Mouse (Mus musculus): ENCODE measurements at regions not wholly inside any gene's neighbourhood (a gene's known extent, or its start where the extent isn't known, plus 50 kb on each side); places are given as distances from the start of the nearest gene placed in this dataset.

DNA sequence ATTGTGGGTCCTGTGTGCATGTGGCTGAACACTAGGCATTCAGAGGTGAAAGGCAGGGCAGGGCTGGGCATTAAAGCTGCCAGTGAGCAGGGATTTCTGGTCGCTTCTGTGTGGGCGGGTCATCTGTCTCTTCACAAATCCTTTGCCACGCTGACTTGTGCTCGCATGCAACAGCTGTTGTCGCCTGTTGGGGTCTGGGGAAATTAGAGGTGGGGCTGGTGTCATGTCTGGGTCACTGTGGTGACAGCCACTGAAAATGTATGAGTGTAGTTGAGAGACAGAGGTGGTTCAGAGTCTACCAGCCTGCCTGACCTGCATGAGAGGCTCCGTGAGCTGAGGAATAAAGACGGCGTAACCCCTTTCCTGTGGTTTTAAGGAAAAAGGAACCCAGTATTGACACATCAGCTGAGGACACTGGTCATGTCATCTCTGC, 226.8 kb downstream of the Mex3b start:
- no peak for DNase-seq (ENCODE audit: low read depth, low spot score)
- Histone ChIP-seq H3K36me3 (ENCODE audit: control insufficient read depth in 1 of 2, insufficient read depth in 2 of 2, low read length in 2 of 2) (no peaks in the 10 kb centered on the region), H3K27me3 (ENCODE audit: control insufficient read depth in 1 of 2, insufficient read depth in 2 of 2, low read length in 2 of 2) (peaks cover 0 to 2% of the 10 kb centered on the region in 2 experiments; a peak in 2 of 4 replicates), H3K27ac (ENCODE audit: control insufficient read depth, low read depth, low read length) (no peak overlapping the region), H3K4me1 (ENCODE audit: control insufficient read depth in 1 of 2, insufficient read depth in 2 of 2, low read length in 2 of 2) (no peaks in the 10 kb centered on the region), H3K4me3 (ENCODE audit: control insufficient read depth in 1 of 2, insufficient read depth in 1 of 2, low read depth in 2 of 2, low read length in 2 of 2) (no peak overlapping the region), H3K79me2 (ENCODE audit: control insufficient read depth, insufficient read depth, low read length, poor library complexity) (no peaks in the 10 kb centered on the region), H3K9me3 (replicated peaks; ENCODE audit: insufficient read depth, low read length) (no peaks in the 10 kb centered on the region), H3K9ac (ENCODE audit: control insufficient read depth, low read depth, low read length, poor library complexity, severe bottlenecking) (no peak overlapping the region)
- no peak for TF ChIP-seq CTCF (IDR thresholded peaks at IDR 0.05 in 2 of 3, conservative IDR thresholded peaks at IDR 0.05 in 1 of 3; ENCODE audit: control insufficient read depth in 1 of 3, insufficient read depth in 1 of 3, low read depth in 2 of 3, low read length in 3 of 3, poor library complexity in 1 of 3, severe bottlenecking in 1 of 3)
- TF ChIP-seq USF1 (IDR thresholded peaks at IDR 0.05; ENCODE audit: low read depth, low read length): no peak
- TF ChIP-seq SIN3A (IDR thresholded peaks at IDR 0.05; ENCODE audit: low read length): no peak
- no peak for TF ChIP-seq EP300 (IDR thresholded peaks at IDR 0.05; ENCODE audit: low read depth in 1 of 2, low read length in 2 of 2)
- no peak for TF ChIP-seq TBP (IDR thresholded peaks at IDR 0.05; ENCODE audit: low read depth, low read length)
- no peak for TF ChIP-seq JUND (IDR thresholded peaks at IDR 0.05; ENCODE audit: low read depth, low read length)
- TF ChIP-seq TAL1 (IDR thresholded peaks at IDR 0.05; ENCODE audit: low read length): no peak
- TF ChIP-seq ZMIZ1 (IDR thresholded peaks at IDR 0.05; ENCODE audit: low read depth, low read length): no peak
- TF ChIP-seq RCOR1 (IDR thresholded peaks at IDR 0.05; ENCODE audit: low read depth, low read length): no peak
- no peak for TF ChIP-seq USF2 (IDR thresholded peaks at IDR 0.05; ENCODE audit: borderline replicate concordance in 1 of 2, insufficient read depth in 1 of 2, low read depth in 1 of 2, low read length in 2 of 2)
- TF ChIP-seq NELFE (IDR thresholded peaks at IDR 0.05; ENCODE audit: low read depth, low read length): no peak
- no peak for TF ChIP-seq GATA1 (IDR thresholded peaks at IDR 0.05; ENCODE audit: low read depth, low read length)
- no peak for TF ChIP-seq KAT2A (conservative IDR thresholded peaks at IDR 0.05; ENCODE audit: low read depth, low read length)
- no peak for TF ChIP-seq ZNF384 (IDR thresholded peaks at IDR 0.05; ENCODE audit: low read depth, low read length)
- no peak for TF ChIP-seq MAZ (IDR thresholded peaks at IDR 0.05; ENCODE audit: low read depth, low read length)
- TF ChIP-seq MYB (IDR thresholded peaks at IDR 0.05; ENCODE audit: low read depth, low read length): no peak
- TF ChIP-seq BHLHE40 (IDR thresholded peaks at IDR 0.05; ENCODE audit: borderline replicate concordance, low read depth, low read length): no peak
- no peak for TF ChIP-seq ETS1 (IDR thresholded peaks at IDR 0.05; ENCODE audit: low read depth, low read length)
- TF ChIP-seq CHD2 (IDR thresholded peaks at IDR 0.05; ENCODE audit: low read length): no peak

GRCm38 (mm10) chr7:83094899-83095298, 227.8 kb downstream of the Mex3b start:
- peaks cover 0 to 2% of the 10 kb centered on the region in 2 experiments; a peak in 2 of 4 replicates for H3K27me3 ChIP-seq (ENCODE audit: control insufficient read depth in 1 of 2, insufficient read depth in 2 of 2, low read length in 2 of 2)
- H3K9me3 ChIP-seq (replicated peaks; ENCODE audit: insufficient read depth, low read length): no peaks in the 10 kb centered on the region
- no peak overlapping the region for H3K27ac ChIP-seq (ENCODE audit: control insufficient read depth, low read depth, low read length)
- DNase-seq (ENCODE audit: low read depth, low spot score): no peak
- no peak for TF ChIP-seq TCF12 (IDR thresholded peaks at IDR 0.05; ENCODE audit: low read depth, low read length)
- no peak for TF ChIP-seq NELFE (IDR thresholded peaks at IDR 0.05; ENCODE audit: low read depth, low read length)
- TF ChIP-seq MAX (IDR thresholded peaks at IDR 0.05; ENCODE audit: low read length): no peak
- no peak for TF ChIP-seq MAZ (IDR thresholded peaks at IDR 0.05; ENCODE audit: low read depth, low read length)
- no peak for TF ChIP-seq UBTF (IDR thresholded peaks at IDR 0.05; ENCODE audit: borderline replicate concordance, insufficient read depth, low read depth, low read length)
- no peak for TF ChIP-seq TBP (IDR thresholded peaks at IDR 0.05; ENCODE audit: low read depth, low read length)
- TF ChIP-seq BHLHE40 (IDR thresholded peaks at IDR 0.05; ENCODE audit: borderline replicate concordance, low read depth, low read length): no peak
- TF ChIP-seq CTCF (IDR thresholded peaks at IDR 0.05 in 2 of 3, conservative IDR thresholded peaks at IDR 0.05 in 1 of 3; ENCODE audit: control insufficient read depth in 1 of 3, insufficient read depth in 1 of 3, low read depth in 2 of 3, low read length in 3 of 3, poor library complexity in 1 of 3, severe bottlenecking in 1 of 3): no peak
- no peak for TF ChIP-seq SIN3A (IDR thresholded peaks at IDR 0.05; ENCODE audit: low read length)
- TF ChIP-seq POLR2AphosphoS2 (IDR thresholded peaks at IDR 0.05; ENCODE audit: low read length): no peak
- no peak for TF ChIP-seq MYC (IDR thresholded peaks at IDR 0.05; ENCODE audit: low read depth, low read length)
- TF ChIP-seq JUND (IDR thresholded peaks at IDR 0.05; ENCODE audit: low read depth, low read length): no peak
- no peak for TF ChIP-seq POLR2AphosphoS5 (IDR thresholded peaks at IDR 0.05; ENCODE audit: borderline replicate concordance, low read depth, low read length)
- no peak for TF ChIP-seq GABPA (IDR thresholded peaks at IDR 0.05; ENCODE audit: low read depth, low read length)
- TF ChIP-seq CHD2 (IDR thresholded peaks at IDR 0.05; ENCODE audit: low read length): no peak
- no peak for TF ChIP-seq ZNF384 (IDR thresholded peaks at IDR 0.05; ENCODE audit: low read depth, low read length)
- TF ChIP-seq EP300 (IDR thresholded peaks at IDR 0.05; ENCODE audit: low read depth in 1 of 2, low read length in 2 of 2): no peak
- H3K4me1 ChIP-seq (ENCODE audit: control insufficient read depth in 1 of 2, insufficient read depth in 2 of 2, low read length in 2 of 2): no peaks in the 10 kb centered on the region
- no peaks in the 10 kb centered on the region for H3K36me3 ChIP-seq (ENCODE audit: control insufficient read depth in 1 of 2, insufficient read depth in 2 of 2, low read length in 2 of 2)
- no peak overlapping the region for H3K4me3 ChIP-seq (ENCODE audit: control insufficient read depth in 1 of 2, insufficient read depth in 1 of 2, low read depth in 2 of 2, low read length in 2 of 2)
- no peak overlapping the region for H3K9ac ChIP-seq (ENCODE audit: control insufficient read depth, low read depth, low read length, poor library complexity, severe bottlenecking)
- H3K79me2 ChIP-seq (ENCODE audit: control insufficient read depth, insufficient read depth, low read length, poor library complexity): no peaks in the 10 kb centered on the region
